Mouse (Mus musculus): ENCODE measurements around the gene Myadml2. TPM values are rescaled to one million over a fixed set of nuclear protein-coding genes. Genes with fewer than 3 reads are reported as not detected.

Myadml2 gene
- polyA plus RNA-seq, 1 experiment from 2014 or later, result 0.68 TPM

DNA sequence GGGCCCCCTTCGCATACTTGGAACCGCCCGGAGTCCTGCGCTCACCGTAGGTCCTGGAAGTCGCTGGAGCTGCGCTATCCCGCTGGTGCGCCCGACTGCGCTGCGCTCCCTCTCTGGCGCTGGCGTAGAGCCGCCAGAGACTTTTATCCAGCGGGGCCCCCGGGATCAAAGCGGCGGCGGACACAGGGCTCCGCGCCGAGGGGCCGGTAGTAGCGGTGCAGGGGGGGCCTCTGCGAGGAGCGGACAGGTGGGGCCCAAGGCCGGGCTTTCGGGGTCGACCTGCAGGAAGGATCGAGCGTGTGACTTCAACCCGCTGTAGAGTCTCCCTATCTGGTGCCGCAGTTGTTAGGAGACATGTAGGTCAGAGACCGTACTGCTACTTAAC, 13.1 kb upstream of the Myadml2 start, which contains the start of gene Notum:
Gene Notum (minus strand): TSS at position 100 of the 385 bp plus-strand sequence.
- peak within 1 kb of the TSS; percentile 52 for H3K4me3 ChIP-seq (replicated peaks)
- peaks cover 81% of the 10 kb centered on the region for H3K27me3 ChIP-seq
- peaks cover 32% of the 10 kb centered on the region for H3K4me1 ChIP-seq (replicated peaks)
- H3K4me2 ChIP-seq, result peak within 1 kb of the TSS; percentile 76
- H3K9ac ChIP-seq (replicated peaks), result peak within 1 kb of the TSS; percentile 59
- no peaks in the 10 kb centered on the region for H3K36me3 ChIP-seq
- WGBS, result under 1% methylated on average over 35 of the region's 35 CpGs
- no peaks in the 10 kb centered on the region for H3K9me3 ChIP-seq
- no peak within 1 kb of the TSS for H3K27ac ChIP-seq
- no peak for ATAC-seq (ENCODE audit: insufficient number of reproducible peaks, insufficient read depth, low FRiP score, low TSS enrichment, low read depth)

DNA sequence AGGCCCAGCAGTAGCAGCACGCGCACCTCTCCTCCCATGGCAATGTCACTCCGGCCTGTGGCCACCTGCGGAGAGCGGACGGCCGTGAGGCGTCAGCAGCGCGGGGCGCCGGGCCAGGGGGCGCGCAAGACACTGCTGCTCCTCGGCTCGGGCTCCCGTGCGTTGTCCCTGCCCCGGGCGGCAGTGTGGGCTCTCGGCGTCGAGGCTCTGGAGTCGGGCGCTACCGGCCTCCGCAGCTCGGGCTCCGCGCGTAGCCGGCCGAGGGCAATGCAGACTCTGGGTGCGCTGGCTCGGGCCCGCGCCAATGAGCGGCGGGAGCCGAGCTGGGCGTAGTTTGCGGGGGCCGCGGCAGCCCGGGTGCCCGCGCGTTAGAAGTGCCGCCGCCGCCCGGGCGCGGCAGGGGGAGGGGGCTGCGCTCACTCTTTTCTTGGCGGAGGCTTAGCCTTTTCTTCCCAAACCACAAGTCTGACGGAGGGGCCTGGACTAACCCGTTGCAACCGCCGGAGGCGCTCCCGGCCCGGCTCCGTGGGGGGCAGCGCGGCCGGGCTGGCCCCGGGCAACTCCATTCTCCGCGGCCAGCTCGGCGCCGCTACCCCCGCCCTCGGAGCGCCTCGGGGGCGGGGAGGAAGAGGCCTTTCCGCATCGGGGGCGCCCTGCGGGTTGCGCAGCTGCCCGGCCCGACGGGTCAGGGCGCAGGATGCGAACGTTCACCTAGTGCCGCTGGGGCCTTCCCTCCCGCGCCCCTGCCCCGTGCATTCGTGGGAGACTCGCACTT, 12.5 kb upstream of the Myadml2 start:
- Histone ChIP-seq H3K4me3 (replicated peaks) (peak overlapping the region; percentile 52), H3K9ac (replicated peaks) (peak overlapping the region; percentile 59), H3K9me3 (no peaks in the 10 kb centered on the region), H3K36me3 (no peaks in the 10 kb centered on the region), H3K27ac (no peak overlapping the region), H3K4me1 (replicated peaks) (peaks cover 30% of the 10 kb centered on the region), H3K27me3 (peaks cover 81% of the 10 kb centered on the region), H3K4me2 (peak overlapping the region; percentile 76)
- under 1% methylated on average over 93 of the region's 95 CpGs for WGBS
- peak; percentile 60; the same call in 1 of the 2 replicates for ATAC-seq (ENCODE audit: insufficient number of reproducible peaks, insufficient read depth, low FRiP score, low TSS enrichment, low read depth)

DNA sequence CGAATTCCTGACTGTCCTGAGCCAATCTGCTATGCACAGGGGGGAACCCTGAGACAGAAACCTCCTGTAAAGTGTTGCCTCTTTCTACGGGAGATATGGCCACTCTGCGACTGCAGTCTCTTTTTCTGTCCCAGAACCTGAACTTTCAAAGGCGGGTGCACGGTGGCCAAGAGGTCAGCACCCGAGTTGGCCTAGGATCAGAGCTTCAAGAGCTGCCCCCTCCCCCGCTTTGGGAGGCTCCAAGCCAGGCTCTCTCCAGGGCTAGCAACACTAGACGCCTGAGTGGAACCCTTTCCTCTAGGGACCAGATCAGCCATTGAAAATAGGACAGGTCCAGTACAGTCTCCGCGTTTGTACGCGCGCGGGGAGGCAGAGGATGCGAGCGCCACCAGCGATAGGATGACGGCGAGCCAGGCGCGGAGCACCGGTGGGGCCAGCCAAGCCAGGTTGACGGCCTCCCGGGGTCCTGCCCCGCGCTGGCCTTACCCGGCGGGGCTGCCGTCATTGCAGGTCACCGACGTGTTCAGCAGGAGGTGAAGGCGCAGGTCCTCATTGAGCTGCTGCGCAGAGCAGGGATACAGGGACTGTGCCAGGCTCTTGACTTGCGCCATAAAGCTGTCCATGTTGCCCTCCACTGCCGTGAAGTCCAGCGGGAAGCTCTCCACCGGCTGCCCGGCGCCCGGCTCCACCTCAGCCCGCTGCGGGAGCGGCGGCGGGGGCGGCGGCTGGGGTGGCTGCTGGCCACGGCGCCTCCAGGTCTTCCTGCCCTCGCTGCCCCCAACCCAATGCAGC, 11.7 kb upstream of the Myadml2 start:
- no peak overlapping the region for H3K27ac ChIP-seq
- ATAC-seq (ENCODE audit: insufficient number of reproducible peaks, insufficient read depth, low FRiP score, low TSS enrichment, low read depth), result no peak
- peaks cover 76% of the 10 kb centered on the region for H3K27me3 ChIP-seq
- H3K36me3 ChIP-seq, result no peaks in the 10 kb centered on the region
- H3K9ac ChIP-seq (replicated peaks), result peak overlapping the region; percentile 59
- peaks cover 26% of the 10 kb centered on the region for H3K4me1 ChIP-seq (replicated peaks)
- H3K4me3 ChIP-seq (replicated peaks), result peak overlapping the region; percentile 52
- peak overlapping the region; percentile 76 for H3K4me2 ChIP-seq
- WGBS, result 2% methylated on average over 50 of the region's 50 CpGs
- no peaks in the 10 kb centered on the region for H3K9me3 ChIP-seq

DNA sequence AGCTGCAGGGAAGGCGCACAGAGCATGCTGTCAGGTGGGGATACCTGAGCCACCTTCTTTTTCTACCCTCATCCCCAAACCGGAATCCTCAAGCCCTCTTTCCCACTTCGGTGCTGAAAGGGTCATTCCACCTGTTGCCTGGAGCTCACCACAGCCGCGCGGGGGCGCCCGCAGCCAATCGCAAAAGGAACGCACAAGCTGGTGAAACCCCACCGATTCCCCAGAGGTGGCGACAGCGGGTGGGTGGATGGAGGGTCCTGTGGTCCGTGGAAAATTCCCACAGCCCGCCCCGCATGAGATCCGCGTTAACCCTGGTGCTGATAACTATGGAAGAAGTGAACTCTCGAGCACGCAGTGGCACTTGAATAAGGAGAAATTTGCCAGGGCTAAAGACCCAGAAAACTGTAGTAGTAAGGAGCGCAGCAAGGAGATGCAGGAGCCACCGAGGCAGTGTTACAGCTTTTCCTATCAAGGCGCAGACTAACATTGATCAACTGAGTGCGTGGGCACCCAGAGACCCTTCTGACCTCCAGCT, 11.0 kb upstream of the Myadml2 start:
- 4% methylated on average over 24 of the region's 24 CpGs for WGBS
- H3K4me2 ChIP-seq, result peak overlapping the region; percentile 76
- peaks cover 78% of the 10 kb centered on the region for H3K27me3 ChIP-seq
- H3K9ac ChIP-seq (replicated peaks), result no peak overlapping the region
- H3K4me3 ChIP-seq (replicated peaks), result peak overlapping the region; percentile 52
- H3K27ac ChIP-seq, result no peak overlapping the region
- no peaks in the 10 kb centered on the region for H3K36me3 ChIP-seq
- no peak for ATAC-seq (ENCODE audit: insufficient number of reproducible peaks, insufficient read depth, low FRiP score, low TSS enrichment, low read depth)
- H3K4me1 ChIP-seq (replicated peaks), result peaks cover 26% of the 10 kb centered on the region
- no peaks in the 10 kb centered on the region for H3K9me3 ChIP-seq

DNA sequence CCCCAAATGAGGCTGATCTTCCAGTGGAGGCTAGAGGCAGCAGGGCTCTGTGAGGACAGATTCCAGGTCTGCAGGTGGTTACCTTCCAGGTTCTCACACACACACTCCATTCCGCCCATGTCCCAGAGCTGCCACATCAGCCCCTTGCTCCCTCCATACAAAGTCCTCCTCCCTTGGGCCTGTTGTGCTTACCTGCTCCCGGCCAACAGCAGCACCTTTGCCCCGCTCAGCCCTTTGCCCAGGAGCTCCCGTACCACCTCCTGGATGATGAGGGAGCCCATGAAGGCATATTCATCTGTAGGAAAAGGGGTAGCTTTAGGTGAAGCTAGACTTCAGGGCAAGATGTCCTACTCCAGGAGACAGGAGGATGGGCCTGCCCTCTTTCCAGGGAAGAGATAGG, 9.3 kb upstream of the Myadml2 start:
- WGBS, result 90% methylated on average over 4 of the region's 4 CpGs
- H3K27ac ChIP-seq, result no peak overlapping the region
- H3K4me3 ChIP-seq (replicated peaks), result no peak overlapping the region
- H3K4me2 ChIP-seq, result no peak overlapping the region
- H3K4me1 ChIP-seq (replicated peaks), result peaks cover 26% of the 10 kb centered on the region
- no peak for ATAC-seq (ENCODE audit: insufficient number of reproducible peaks, insufficient read depth, low FRiP score, low TSS enrichment, low read depth)
- peaks cover 62% of the 10 kb centered on the region for H3K27me3 ChIP-seq
- no peaks in the 10 kb centered on the region for H3K9me3 ChIP-seq
- H3K36me3 ChIP-seq, result no peaks in the 10 kb centered on the region
- no peak overlapping the region for H3K9ac ChIP-seq (replicated peaks)

DNA sequence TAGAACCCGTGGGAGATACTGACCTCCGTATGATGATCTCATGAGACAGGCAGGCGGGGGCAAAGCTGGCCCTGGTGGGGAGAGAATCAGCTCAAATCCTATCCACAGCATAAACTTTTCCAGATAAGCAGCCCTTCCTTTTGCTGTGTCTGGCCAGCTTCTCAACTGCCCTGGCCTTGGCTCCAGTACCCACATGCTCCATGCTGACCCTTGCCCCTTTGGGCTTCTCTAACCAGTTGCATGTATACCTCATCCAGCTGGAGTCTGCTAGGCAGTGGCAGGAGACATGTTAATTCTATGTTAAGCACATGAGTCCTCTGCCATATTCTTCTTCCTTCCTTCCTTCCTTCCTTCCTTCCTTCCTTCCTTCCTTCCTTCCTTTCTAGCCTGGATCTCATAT, 6.8 kb upstream of the Myadml2 start:
- Histone ChIP-seq H3K9ac (replicated peaks) (no peak overlapping the region), H3K4me1 (replicated peaks) (peaks cover 9% of the 10 kb centered on the region), H3K36me3 (no peaks in the 10 kb centered on the region), H3K4me3 (replicated peaks) (no peak overlapping the region), H3K9me3 (no peaks in the 10 kb centered on the region), H3K4me2 (no peak overlapping the region), H3K27me3 (peaks cover 36% of the 10 kb centered on the region), H3K27ac (no peak overlapping the region)
- 75% methylated on average over 3 of the region's 3 CpGs for WGBS
- no peak for ATAC-seq (ENCODE audit: insufficient number of reproducible peaks, insufficient read depth, low FRiP score, low TSS enrichment, low read depth)

DNA sequence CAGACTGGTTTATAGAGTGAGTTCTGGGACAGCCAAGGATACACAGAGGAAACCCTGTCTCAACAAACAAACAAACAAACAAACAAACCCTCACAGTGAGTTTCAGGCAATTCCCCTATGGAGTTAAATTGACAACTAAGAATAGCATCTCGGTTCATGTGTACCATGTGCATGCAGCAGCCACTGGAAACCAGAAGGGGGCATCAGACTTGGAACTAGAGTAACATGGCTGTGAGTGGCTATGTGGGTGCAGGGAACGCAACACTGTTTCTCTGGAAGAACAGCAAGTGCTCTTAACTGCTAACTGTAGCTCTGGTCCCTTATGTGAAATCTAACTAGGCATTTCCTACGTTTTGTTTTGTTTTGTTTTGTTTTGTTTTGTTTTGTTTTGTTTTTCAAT, 3.9 kb upstream of the Myadml2 start:
- Histone ChIP-seq H3K4me1 (replicated peaks) (peaks cover 10% of the 10 kb centered on the region), H3K4me2 (no peak overlapping the region), H3K9me3 (no peaks in the 10 kb centered on the region), H3K36me3 (no peaks in the 10 kb centered on the region), H3K9ac (replicated peaks) (no peak overlapping the region), H3K27ac (no peak overlapping the region), H3K4me3 (replicated peaks) (no peak overlapping the region), H3K27me3 (peaks cover 22% of the 10 kb centered on the region)
- no peak for ATAC-seq (ENCODE audit: insufficient number of reproducible peaks, insufficient read depth, low FRiP score, low TSS enrichment, low read depth)
- 75% methylated on average over 3 of the region's 3 CpGs for WGBS

DNA sequence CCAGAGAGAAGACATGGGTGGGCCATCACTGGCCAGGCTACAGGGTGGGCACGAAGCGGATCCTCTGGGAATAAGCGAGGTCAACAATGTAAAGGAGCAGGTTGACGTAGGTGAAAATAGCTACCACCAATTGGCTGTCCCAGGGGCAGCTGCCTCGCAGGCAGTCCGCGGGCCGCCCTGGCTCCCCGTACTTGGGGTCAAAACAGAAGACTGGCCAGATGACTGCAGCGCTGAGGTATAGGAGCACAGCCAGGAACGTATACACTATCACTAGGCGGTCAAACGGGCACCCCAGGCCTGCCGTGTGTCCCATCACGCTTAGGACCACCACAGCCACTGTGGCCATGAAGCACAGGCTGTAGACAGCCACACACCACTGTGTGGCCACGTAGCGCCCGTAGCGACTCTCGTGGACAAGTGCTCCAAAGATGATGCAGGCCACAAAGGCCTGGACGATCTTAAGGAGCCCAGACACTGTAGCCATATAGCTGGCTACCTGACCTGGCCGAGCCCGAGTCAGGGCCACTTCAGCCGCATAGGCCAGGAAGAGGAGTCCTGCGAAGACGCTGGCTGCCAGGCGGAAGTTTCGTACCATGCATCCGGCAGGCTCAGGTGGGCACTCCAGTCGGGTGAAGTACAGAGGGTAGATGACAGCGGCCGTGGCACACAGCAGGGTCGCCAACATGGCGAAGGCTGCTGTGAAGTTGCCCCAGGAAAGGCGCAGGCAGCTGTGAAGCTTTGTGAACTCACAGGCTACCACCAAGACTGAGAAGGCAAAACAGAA, 719 bp downstream of the Myadml2 start:
- Histone ChIP-seq H3K9me3 (no peaks in the 10 kb centered on the region), H3K27me3 (peaks cover 15% of the 10 kb centered on the region), H3K27ac (no peak overlapping the region), H3K36me3 (no peaks in the 10 kb centered on the region), H3K4me1 (replicated peaks) (peaks cover 21% of the 10 kb centered on the region), H3K4me2 (peak overlapping the region; percentile 48), H3K4me3 (replicated peaks) (0 out of 2 replicates have a peak overlapping the region, but pooled peaks have one; percentile 10), H3K9ac (replicated peaks) (no peak overlapping the region)
- WGBS, result 78% methylated on average over 35 of the region's 35 CpGs
- ATAC-seq (ENCODE audit: insufficient number of reproducible peaks, insufficient read depth, low FRiP score, low TSS enrichment, low read depth), result no peak

DNA sequence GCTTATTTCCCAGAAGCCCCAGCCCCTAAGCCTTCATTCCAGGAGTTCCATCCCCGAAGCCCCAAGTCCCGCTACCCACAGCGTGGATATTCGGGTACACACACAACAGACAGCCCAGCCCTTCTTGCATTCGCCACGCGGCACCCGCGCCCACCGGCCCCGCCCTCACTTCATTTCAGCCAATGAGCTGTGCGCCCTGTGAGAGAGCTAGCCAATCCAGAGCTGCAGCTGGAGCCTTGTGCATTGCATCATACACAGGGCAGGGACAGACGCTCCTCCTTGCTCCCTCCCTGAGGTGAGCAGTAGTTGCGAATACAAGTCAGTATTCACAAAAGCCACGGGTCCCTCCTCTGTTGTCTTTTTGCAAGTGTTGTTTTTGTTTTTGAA, 4.4 kb downstream of the Myadml2 start, which contains the start of gene Pycr1:
Gene Pycr1 (minus strand): TSS at position 169 of the 387 bp plus-strand sequence.
- WGBS, result under 1% methylated on average over 15 of the region's 15 CpGs
- peak; percentile 98 for ATAC-seq (ENCODE audit: insufficient number of reproducible peaks, insufficient read depth, low FRiP score, low TSS enrichment, low read depth)
- peak within 1 kb of the TSS; percentile 78 for H3K4me2 ChIP-seq
- peaks cover 15% of the 10 kb centered on the region for H3K27me3 ChIP-seq
- no peaks in the 10 kb centered on the region for H3K9me3 ChIP-seq
- H3K9ac ChIP-seq (replicated peaks), result peak within 1 kb of the TSS; percentile 61
- peak within 1 kb of the TSS; percentile 42 for H3K4me3 ChIP-seq (replicated peaks)
- no peaks in the 10 kb centered on the region for H3K36me3 ChIP-seq
- peaks cover 25% of the 10 kb centered on the region for H3K4me1 ChIP-seq (replicated peaks)
- peak within 1 kb of the TSS; percentile 75; the same call in 1 of the 2 replicates for H3K27ac ChIP-seq

DNA sequence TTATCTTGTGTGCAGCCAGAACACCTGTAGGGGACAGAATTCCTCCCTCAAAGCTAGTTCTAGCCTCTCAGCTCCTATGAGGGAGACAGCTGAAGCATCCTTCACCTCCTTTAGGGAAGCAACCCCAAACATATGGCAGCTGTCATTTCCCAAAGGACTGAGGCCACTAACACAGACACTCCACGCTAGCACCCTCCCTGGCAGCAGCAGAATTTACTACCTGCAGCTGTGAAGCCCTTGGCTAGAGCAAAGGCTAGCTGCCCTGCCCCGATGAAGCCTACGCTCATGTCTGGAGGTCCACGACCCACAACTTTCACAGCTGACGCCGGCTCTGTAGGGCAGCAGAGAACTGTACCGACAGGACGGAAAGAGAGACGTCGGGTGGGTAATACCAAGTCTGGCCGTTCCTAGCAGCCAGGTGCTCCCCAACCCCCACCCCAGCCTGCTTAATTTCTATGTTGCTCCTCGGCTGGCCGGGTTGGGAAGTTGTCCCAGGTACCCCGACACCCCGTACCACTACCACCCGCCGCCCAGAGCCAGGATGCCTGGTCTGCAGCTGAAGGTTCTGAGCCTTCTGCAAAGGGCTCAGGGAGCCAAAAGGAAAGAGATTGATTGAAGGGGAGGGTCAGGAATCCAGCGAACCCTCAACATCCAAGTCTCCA, 4.9 kb downstream of the Myadml2 start:
- Histone ChIP-seq H3K27me3 (peaks cover 13% of the 10 kb centered on the region), H3K4me2 (peak overlapping the region; percentile 78), H3K36me3 (no peaks in the 10 kb centered on the region), H3K27ac (peak overlapping the region; percentile 24; the same call in 1 of the 2 replicates), H3K4me1 (replicated peaks) (peaks cover 22% of the 10 kb centered on the region), H3K9ac (replicated peaks) (peak overlapping the region; percentile 61), H3K9me3 (no peaks in the 10 kb centered on the region), H3K4me3 (replicated peaks) (peak overlapping the region; percentile 42)
- peak; percentile 58 for ATAC-seq (ENCODE audit: insufficient number of reproducible peaks, insufficient read depth, low FRiP score, low TSS enrichment, low read depth)
- under 1% methylated on average over 18 of the region's 18 CpGs for WGBS
